Mouse (Mus musculus) embryonic fibroblast, embryonic 13.5 days (primary cell): ENCODE measurements around the gene Unc13c.

Experiments
- CTCF ChIP-seq: IDR thresholded peaks from 2 replicates; pipeline ENCODE4 v1.5.1; 2011; ENCODE audit warnings: mild to moderate bottlenecking, control low read depth, low read length, moderate library complexity, borderline replicate concordance; ENCODE audit not compliant: insufficient read depth
- POLR2A ChIP-seq: IDR thresholded peaks from 2 replicates; pipeline ENCODE4 v1.6.1; 2011; ENCODE audit warnings: low read depth, mild to moderate bottlenecking, control low read depth, low read length, moderate library complexity

DNA sequence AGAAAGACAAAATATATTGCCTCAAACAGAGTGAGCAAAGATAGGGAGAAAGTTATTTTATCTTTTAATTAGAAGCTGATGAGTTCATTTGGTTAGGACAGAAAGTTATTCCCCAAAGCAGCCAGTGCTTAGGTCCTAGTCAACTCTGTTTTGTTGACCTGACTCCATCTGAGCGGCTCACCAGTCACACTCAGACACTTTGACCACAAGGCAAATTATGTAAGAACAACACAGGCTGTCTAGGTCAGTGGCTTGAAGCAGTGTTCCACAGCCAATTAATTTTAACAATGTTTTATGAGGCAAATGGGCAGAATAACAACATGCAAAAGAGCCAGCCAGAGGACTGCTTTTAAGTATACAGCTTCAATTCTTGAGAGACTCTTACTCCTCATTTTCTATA, 343.6 kb downstream of the Unc13c start:
- no peak for TF ChIP-seq CTCF
- TF ChIP-seq POLR2A: no peak
